Comparison of ENCODE assay signal across 8 mouse cellular contexts in genomic region chr2:167014702-167015381, GRCm38 (mm10). TPM values are rescaled to one million over a fixed set of nuclear protein-coding genes. Genes with fewer than 3 reads are reported as not detected.
A peak's percentile ranks its signal among the peaks of the same experiment; 100 is the strongest.
DNase-seq lines count a peak whose midpoint lies in the region; ATAC-seq and TF ChIP-seq lines count a peak whose summit lies in the region.

Gene Ddx27 (plus strand): TSS chr2:167015193.

- H3K4me1 ChIP-seq in hindbrain, embryonic 10.5 days (replicated peaks), result peaks cover 25% of the 10 kb centered on the region
- peaks cover 7% of the 10 kb centered on the region for H3K4me1 ChIP-seq in lung, postnatal 0 days (ENCODE audit: insufficient read depth, low read depth, low read length)

- H3K9me3 ChIP-seq in hindbrain, embryonic 10.5 days, result no peaks in the 10 kb centered on the region
- H3K9me3 ChIP-seq in lung, postnatal 0 days (ENCODE audit: low read length), result no peaks in the 10 kb centered on the region

- peaks cover 28% of the 10 kb centered on the region for H3K36me3 ChIP-seq in hindbrain, embryonic 10.5 days
- H3K36me3 ChIP-seq in lung, postnatal 0 days (ENCODE audit: insufficient read depth, low read length), result peaks cover 6% of the 10 kb centered on the region; the same call in 1 of the 2 replicates

- peak within 1 kb of the TSS; percentile 90 for H3K4me2 ChIP-seq in lung, postnatal 0 days (replicated peaks; ENCODE audit: low read depth, low read length)

- peak; percentile 96 for DNase-seq in MN1 (ENCODE audit: low spot score)
- peak; percentile 88 for DNase-seq in cerebellum, adult 9-10 months
- DNase-seq in hindbrain, embryonic 10.5 days (ENCODE audit: low spot score), result peak; percentile 94
- peak; percentile 90 for DNase-seq in layer of hippocampus, adult 9-11 months
- peak; percentile 95 for DNase-seq in lung, postnatal 0 days (ENCODE audit: low spot score)
- DNase-seq in ovary, postnatal 14 days (ENCODE audit: low spot score), result peak; percentile 90
- DNase-seq in thymus, postnatal 14 days, result peak; percentile 94

- peak within 1 kb of the TSS; percentile 90 for H3K27ac ChIP-seq in hindbrain, embryonic 10.5 days
- peak within 1 kb of the TSS; percentile 74 for H3K27ac ChIP-seq in lung, postnatal 0 days (ENCODE audit: low read length)

- TF ChIP-seq EP300 in lung, postnatal 0 days (IDR thresholded peaks at IDR 0.05), result 0 out of 2 replicates have a peak, but pooled peaks have one; percentile 16

- peak; percentile 84 for ATAC-seq in frontal cortex, adult (ENCODE audit: low TSS enrichment)
- ATAC-seq in lung, postnatal 0 days, result peak; percentile 95

- H3K4me3 ChIP-seq in hindbrain, embryonic 10.5 days, result peak within 1 kb of the TSS; percentile 81
- H3K4me3 ChIP-seq in lung, postnatal 0 days (ENCODE audit: low read depth, low read length), result peak within 1 kb of the TSS; percentile 86

- H3K9ac ChIP-seq in lung, postnatal 0 days (replicated peaks; ENCODE audit: low read depth), result peak within 1 kb of the TSS; percentile 87

- no peaks in the 10 kb centered on the region for H3K27me3 ChIP-seq in hindbrain, embryonic 10.5 days (ENCODE audit: insufficient read depth, poor library complexity, severe bottlenecking)
- H3K27me3 ChIP-seq in lung, postnatal 0 days (replicated peaks; ENCODE audit: insufficient read depth, low read length), result no peaks in the 10 kb centered on the region

- 3% methylated on average over 37 of the region's 37 CpGs for WGBS in hindbrain, embryonic 10.5 days
- WGBS in lung, postnatal 0 days, result 2% methylated on average over 37 of the region's 37 CpGs

- no peak; the same call in 1 of the 2 replicates for TF ChIP-seq CTCF in lung, postnatal 0 days (IDR thresholded peaks at IDR 0.05)

RNA-seq across cellular contexts. Expression of gene Ddx27, which starts in this region (rescaled TPM):
- 49.1 and 68.1 TPM in 2 replicates for polyA plus RNA-seq in hindbrain, embryonic 10.5 days (2016; fragmentation: Nextera tagmentation; extraction: Ambion mirVana)
- 21.8 and 21.9 TPM in 2 replicates for polyA plus RNA-seq in lung, postnatal 0 days (2015; fragmentation: Nextera tagmentation; extraction: Ambion mirVana)

Comparison
In these comparisons a context has a peak if more than half of its experiments do, and no peak if none do; other contexts are left out.
1. Peak in every context shown above with its lines: DNase-seq, ATAC-seq, H3K4me3 ChIP-seq and H3K27ac ChIP-seq.